Mouse (Mus musculus) heart, embryonic 16.5 days (tissue): Measurements from ENCODE around the gene Smim7. TPM values are rescaled to one million over a fixed set of nuclear protein-coding genes. Genes with fewer than 3 reads are reported as not detected.
A peak's percentile ranks its signal among the peaks of the same experiment; 100 is the strongest.

Experiments
- ATAC-seq: fragments of 200-750 bp; cut with Nextera tagmentation; replicated peaks from 2 replicates; pipeline ENCODE4 v1.8.0; 2017; ENCODE audit warnings: moderate number of reproducible peaks; ENCODE audit not compliant: insufficient read depth, low FRiP score; ENCODE audit errors: extremely low read depth
- H3K27ac ChIP-seq: fragments of 300-500 bp; sonication (generic); 2 replicates; pipeline ENCODE4 v1.5.1; 2014; ENCODE audit warnings: mild to moderate bottlenecking, low read length, control low read depth, moderate library complexity
- H3K27me3 ChIP-seq: fragments of 300-500 bp; sonication (generic); 2 replicates; pipeline ENCODE4 v1.6.1; 2014; ENCODE audit warnings: low read length, mixed read lengths; ENCODE audit not compliant: control insufficient read depth, insufficient read depth
- H3K36me3 ChIP-seq: fragments of 300-500 bp; sonication (generic); 2 replicates; pipeline ENCODE4 v1.6.1; 2014; ENCODE audit not compliant: control insufficient read depth, insufficient read depth
- H3K4me1 ChIP-seq: fragments of 300-500 bp; sonication (generic); 2 replicates; pipeline ENCODE4 v1.6.1; 2014; ENCODE audit warnings: low read length, mixed read lengths; ENCODE audit not compliant: control insufficient read depth, insufficient read depth
- H3K4me2 ChIP-seq: fragments of 300-500 bp; sonication (generic); 2 replicates; pipeline ENCODE4 v1.6.1; 2014; ENCODE audit warnings: low read depth, mild to moderate bottlenecking, control low read depth, low read length
- H3K4me3 ChIP-seq: fragments of 300-500 bp; sonication (generic); 2 replicates; pipeline ENCODE4 v1.5.1; 2014; ENCODE audit warnings: mild to moderate bottlenecking, control low read depth, low read length
- H3K9ac ChIP-seq: fragments of 300-500 bp; sonication (generic); 2 replicates; pipeline ENCODE4 v1.6.1; 2014; ENCODE audit warnings: low read length, control low read depth
- H3K9me3 ChIP-seq: fragments of 300-500 bp; sonication (generic); replicated peaks from 2 replicates; pipeline ENCODE4 v1.6.1; 2016; ENCODE audit warnings: low read length; ENCODE audit not compliant: control insufficient read depth
- WGBS: fragments of 180-500 bp; shearing (Covaris S2); extraction: QIAGEN DNeasy Blood & Tissue Kit; methylation state at CpG from one replicate; pipeline ENCODE4 v1.1.7; 2014; 5-methylcytosine and 5-hydroxymethylcytosine counted together
- polyA plus RNA-seq: library from polyadenylated mRNA; unstranded; fragments of >200 nt; fragmentation: Nextera tagmentation; extraction: Ambion mirVana; gene quantifications from 2 replicates; pipeline ENCODE4 v1.2.1, GENCODE M21; 2015

The Smim7 gene
- polyA plus RNA-seq, 1 experiment from 2014 or later, result 108 TPM

DNA sequence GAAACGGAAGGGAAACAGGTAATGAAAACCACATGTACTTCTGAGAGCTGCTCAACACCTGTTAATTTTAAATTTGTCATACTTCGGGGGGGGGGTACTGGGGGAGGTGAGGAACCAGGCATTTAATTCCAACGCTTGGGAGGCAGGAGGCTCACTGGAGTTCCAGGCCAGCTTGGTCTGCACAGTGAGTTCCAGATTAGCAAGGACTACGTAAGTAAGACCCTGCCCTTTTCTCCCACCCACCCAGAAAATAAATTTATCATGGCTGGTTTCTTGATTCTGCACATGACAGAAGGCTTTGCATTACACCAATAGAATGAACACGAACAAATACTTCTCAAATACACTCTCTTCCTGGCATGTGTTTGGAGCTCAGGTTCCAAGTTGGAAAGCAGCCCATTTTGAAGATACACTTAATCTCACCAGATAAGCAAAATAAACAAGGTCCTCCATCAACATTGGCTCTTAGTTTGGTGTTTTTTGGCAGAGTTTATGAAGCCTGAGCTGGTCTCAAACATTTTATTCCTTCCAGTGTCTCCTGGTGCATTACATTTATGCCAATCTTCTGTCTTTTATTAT lies 21.5 kb downstream of the Smim7 start:
- no peaks in the 10 kb centered on the region; the same call in 1 of the 2 replicates for H3K36me3 ChIP-seq
- no peaks in the 10 kb centered on the region for H3K27me3 ChIP-seq
- H3K4me2 ChIP-seq, result peak overlapping the region; percentile 84
- H3K4me1 ChIP-seq, result peaks cover 19% of the 10 kb centered on the region
- 2% methylated on average over 5 of the region's 5 CpGs for WGBS
- H3K4me3 ChIP-seq, result peak overlapping the region; percentile 83
- peak overlapping the region; percentile 87 for H3K9ac ChIP-seq
- no peak for ATAC-seq
- no peaks in the 10 kb centered on the region for H3K9me3 ChIP-seq
- H3K27ac ChIP-seq, result peak overlapping the region; percentile 98

DNA sequence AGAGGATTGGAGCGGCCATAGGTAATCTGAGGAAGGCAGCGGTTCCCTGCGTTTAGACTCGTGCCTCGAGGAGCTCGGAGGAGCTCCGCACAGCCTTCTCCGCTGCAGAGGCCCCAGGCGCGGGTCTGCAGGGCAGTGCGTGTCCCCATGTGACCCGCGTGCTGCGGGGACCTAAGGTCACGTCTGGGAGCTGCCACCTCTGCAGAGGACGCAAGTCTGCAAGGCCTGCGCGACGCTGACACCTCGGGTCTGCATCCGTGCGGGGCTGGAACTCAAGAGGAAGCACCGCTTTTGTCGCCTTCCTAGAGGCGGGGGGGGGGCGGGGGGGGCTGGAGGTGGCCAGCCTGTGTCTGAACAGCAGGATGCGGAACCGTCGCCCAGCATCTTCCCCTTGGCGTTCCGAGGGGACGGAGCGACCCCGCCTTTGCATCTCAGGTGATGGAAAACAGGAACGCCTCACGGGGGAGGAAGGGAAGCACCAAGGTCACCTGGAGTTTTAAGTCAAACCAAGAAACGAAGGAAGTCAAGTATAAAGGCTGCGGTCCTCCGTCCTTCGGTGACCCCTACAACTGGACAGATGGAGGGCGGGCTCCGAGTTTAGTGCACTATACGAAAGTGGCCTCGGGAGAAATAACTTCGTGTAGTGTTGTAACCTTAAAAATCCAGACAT lies 22.1 kb downstream of the Smim7 start:
- Histone ChIP-seq H3K4me3 (peak overlapping the region; percentile 83), H3K9me3 (no peaks in the 10 kb centered on the region), H3K27ac (peak overlapping the region; percentile 98), H3K4me1 (peaks cover 19% of the 10 kb centered on the region), H3K36me3 (no peaks in the 10 kb centered on the region; the same call in 1 of the 2 replicates), H3K4me2 (peak overlapping the region; percentile 84), H3K9ac (peak overlapping the region; percentile 87), H3K27me3 (no peaks in the 10 kb centered on the region)
- WGBS, result under 1% methylated on average over 45 of the region's 45 CpGs
- peak; percentile 56 for ATAC-seq

DNA sequence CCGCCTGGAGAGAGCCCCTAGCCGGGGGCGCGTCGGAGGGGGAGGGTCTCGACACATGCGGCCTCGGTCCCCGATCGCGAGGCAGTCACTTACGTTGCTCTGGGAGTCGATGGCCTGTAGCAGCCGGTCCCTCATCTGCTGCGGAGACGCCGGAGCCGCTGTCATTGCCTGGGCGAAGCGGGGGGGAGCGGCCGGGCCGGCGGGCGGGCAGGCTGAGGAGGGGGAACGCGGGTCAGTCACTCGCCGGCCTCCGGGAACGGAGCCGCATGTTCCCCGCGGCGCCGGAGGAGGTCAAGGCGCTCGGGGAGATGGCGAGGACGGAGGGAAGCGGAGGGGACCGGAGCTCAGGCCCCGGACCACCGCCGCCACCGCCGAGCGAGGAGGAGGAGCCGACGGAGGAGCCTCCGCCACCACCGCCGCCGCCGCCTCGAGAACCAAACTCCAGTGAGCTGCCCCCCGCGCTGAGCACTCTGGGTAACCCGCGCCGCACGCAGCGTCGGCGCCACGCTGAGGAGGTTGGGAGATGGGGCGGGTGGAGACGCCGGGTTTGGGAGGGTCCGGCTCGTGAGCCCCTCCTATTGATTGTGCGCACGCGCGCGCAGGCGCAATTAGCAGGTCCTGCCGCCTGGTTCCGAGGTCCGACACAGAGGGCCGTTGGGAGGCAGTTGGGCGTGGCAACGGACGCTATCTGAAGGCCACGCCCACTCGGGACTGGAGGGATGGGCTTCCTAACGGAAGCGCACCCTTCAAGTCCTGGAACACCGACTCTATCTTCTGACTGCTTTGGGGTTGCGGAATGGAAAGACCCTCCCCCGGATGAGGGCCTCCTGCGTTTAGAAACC lies 22.9 kb downstream of the Smim7 start, which contains the start of gene Med26:
Gene Med26 (minus strand): TSS at position 469 of the 842 bp plus-strand sequence.
- H3K27ac ChIP-seq, result peak within 1 kb of the TSS; percentile 98
- under 1% methylated on average over 88 of the region's 92 CpGs for WGBS
- peak within 1 kb of the TSS; percentile 93 for H3K9ac ChIP-seq
- peak within 1 kb of the TSS; percentile 85 for H3K4me2 ChIP-seq
- ATAC-seq, result peak; percentile 96
- peak within 1 kb of the TSS; percentile 83 for H3K4me3 ChIP-seq
- H3K36me3 ChIP-seq, result no peaks in the 10 kb centered on the region; the same call in 1 of the 2 replicates
- H3K27me3 ChIP-seq, result no peaks in the 10 kb centered on the region
- H3K4me1 ChIP-seq, result peaks cover 19% of the 10 kb centered on the region
- no peaks in the 10 kb centered on the region for H3K9me3 ChIP-seq

DNA sequence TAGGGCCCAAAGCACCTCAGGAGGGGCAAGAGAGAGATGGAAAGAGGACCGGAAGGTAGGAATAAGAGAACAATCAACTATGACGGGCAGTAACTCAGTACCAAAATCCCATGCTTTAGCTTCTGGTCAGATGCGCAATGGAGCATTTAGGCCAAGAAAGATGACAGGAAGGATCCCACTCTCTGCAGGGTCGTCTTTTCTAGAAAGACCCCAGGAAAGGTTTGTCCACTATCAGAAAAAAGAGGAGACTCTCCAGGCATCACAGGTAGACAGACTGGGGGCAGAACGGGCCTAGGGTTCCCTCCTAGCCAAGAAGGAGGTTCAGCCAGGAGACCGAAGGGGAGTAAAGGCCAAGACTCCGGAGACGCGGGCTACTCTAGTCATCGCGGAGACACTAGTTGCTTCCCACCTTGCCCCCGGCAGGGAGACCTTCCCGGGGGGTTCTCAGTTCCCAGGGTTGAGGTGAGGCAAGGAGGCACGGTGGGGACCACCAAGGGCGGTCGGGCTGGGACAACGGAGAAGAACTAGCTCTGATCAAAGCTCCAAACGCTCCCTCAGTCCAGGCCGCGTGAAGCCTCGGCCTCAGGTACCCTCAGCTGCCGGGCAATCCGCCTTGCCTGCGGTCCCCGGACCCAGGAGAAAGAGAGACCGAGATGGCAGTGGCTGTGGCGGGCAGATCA lies 23.6 kb downstream of the Smim7 start:
- ATAC-seq, result no peak
- Histone ChIP-seq H3K4me2 (peak overlapping the region; percentile 85), H3K4me1 (peaks cover 19% of the 10 kb centered on the region), H3K27ac (peak overlapping the region; percentile 65; the same call in 1 of the 2 replicates), H3K4me3 (peak overlapping the region; percentile 83), H3K9ac (peak overlapping the region; percentile 93), H3K9me3 (no peaks in the 10 kb centered on the region), H3K27me3 (no peaks in the 10 kb centered on the region), H3K36me3 (no peaks in the 10 kb centered on the region)
- 2% methylated on average over 27 of the region's 27 CpGs for WGBS

DNA sequence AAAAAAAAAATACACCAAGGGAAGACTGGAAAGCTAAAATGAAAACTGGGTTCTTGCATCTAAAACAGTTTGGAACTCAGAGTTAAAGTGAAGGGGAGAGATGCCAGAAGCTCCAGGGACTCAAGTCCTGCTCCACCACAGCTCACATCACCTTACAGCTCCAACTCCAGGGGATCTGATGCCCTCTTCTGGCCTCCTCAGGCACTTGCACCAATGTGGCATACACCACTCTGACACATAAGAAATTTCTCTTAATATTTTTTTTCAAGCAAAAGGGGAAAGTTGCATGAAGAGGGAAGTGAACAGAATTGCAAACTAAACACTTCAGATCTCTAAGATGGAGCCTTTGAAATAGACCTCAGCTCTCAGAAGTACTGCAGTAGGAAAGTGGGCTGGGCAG lies 31.7 kb downstream of the Smim7 start:
- Histone ChIP-seq H3K27me3 (no peaks in the 10 kb centered on the region), H3K27ac (no peak overlapping the region), H3K9me3 (no peaks in the 10 kb centered on the region), H3K9ac (no peak overlapping the region), H3K4me1 (peaks cover 4% of the 10 kb centered on the region), H3K4me2 (no peak overlapping the region), H3K36me3 (no peaks in the 10 kb centered on the region), H3K4me3 (no peak overlapping the region)
- no peak for ATAC-seq

DNA sequence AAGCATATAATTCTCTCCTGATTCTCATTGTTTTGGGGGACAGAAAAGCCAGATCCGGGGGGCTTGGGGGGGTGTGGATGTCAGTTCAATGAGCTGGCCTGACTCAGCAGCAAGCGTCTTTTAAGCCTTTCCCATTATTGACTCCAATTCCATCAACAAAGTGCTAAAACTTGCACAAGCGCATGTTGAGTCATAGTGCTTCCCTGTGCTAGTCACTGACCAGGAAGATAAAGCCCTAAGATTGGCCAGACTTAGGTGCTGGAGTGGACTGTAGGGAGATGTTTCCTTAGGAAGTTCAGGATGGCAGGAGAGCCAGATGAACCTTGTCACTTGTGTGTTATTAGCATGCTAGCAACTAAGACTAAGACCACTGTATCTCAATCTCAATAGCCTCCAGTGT lies 36.0 kb downstream of the Smim7 start:
- Histone ChIP-seq H3K9me3 (no peaks in the 10 kb centered on the region), H3K36me3 (no peaks in the 10 kb centered on the region), H3K4me2 (no peak overlapping the region), H3K4me1 (peaks cover 4% of the 10 kb centered on the region), H3K27me3 (no peaks in the 10 kb centered on the region), H3K4me3 (no peak overlapping the region), H3K9ac (no peak overlapping the region), H3K27ac (no peak overlapping the region)
- 84% methylated on average over 3 of the region's 3 CpGs for WGBS
- no peak for ATAC-seq

DNA sequence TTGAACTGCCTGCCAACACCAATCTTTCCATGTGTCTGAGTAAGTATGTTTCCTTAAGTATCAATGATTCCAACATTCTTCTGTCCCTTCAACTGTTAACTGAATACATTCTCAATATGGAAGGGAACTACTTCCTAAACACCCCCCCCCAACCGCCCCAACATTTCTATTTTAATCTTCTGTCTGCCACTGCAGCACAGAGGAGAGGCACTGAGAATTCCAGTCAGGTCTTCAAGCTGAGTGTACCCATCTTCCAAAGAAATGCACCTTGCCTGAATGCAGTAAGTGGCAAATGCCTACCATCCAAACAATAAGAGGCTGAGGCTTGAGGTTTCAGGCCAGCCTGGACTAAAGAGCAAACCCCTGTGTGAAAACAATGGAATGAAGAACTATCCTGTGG lies 38.8 kb downstream of the Smim7 start:
- ATAC-seq, result no peak
- Histone ChIP-seq H3K36me3 (no peaks in the 10 kb centered on the region), H3K4me1 (peaks cover 3% of the 10 kb centered on the region), H3K27me3 (no peaks in the 10 kb centered on the region), H3K9ac (no peak overlapping the region), H3K4me3 (no peak overlapping the region), H3K4me2 (no peak overlapping the region), H3K9me3 (no peaks in the 10 kb centered on the region), H3K27ac (no peak overlapping the region)
- WGBS, result 71% methylated on average over 1 of the region's 1 CpGs

DNA sequence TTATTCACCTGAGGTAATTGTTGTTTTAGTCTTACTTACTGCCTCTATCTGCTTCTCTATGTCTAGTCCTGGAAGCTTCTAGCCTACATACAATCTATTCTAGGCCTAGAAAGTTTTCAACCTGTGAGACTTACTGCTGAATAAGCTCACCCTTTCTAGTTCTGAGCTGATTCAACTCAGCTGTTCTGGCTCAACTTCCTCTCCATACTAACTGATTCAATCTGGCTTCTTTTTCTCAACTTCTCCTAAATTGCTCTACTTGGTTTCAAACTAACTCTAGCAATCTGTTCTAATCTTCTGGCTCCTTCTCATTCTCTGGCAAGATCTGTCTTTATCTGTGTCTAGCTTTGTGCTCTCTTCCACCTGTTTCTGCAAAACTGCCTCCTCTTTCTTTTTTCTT lies 49.0 kb downstream of the Smim7 start:
- Histone ChIP-seq H3K9ac (no peak overlapping the region), H3K27me3 (no peaks in the 10 kb centered on the region)
- no peak for ATAC-seq

More for the DNA sequence above, 49.0 kb downstream of the Smim7 start:
- Histone ChIP-seq H3K4me1 (peaks cover 15% of the 10 kb centered on the region), H3K36me3 (peaks cover 4% of the 10 kb centered on the region; the same call in 1 of the 2 replicates), H3K9me3 (0 out of 2 replicates have a peak, but pooled peaks cover 6% of the 10 kb centered on the region), H3K27ac (no peak overlapping the region), H3K4me2 (no peak overlapping the region), H3K4me3 (no peak overlapping the region)
